Mouse (Mus musculus) erythroblast, embryonic 14.5 days (primary cell): ENCODE measurements around the gene Nfib.

Experiments
- GATA1 ChIP-seq: IDR thresholded peaks from 2 replicates; pipeline ENCODE4 v1.6.1; 2012; ENCODE audit warnings: low read length, inconsistent platforms, mixed read lengths
- TAL1 ChIP-seq: IDR thresholded peaks from 3 replicates; pipeline ENCODE4 v1.6.1; 2012; ENCODE audit warnings: low read length, inconsistent platforms, mixed read lengths

DNA sequence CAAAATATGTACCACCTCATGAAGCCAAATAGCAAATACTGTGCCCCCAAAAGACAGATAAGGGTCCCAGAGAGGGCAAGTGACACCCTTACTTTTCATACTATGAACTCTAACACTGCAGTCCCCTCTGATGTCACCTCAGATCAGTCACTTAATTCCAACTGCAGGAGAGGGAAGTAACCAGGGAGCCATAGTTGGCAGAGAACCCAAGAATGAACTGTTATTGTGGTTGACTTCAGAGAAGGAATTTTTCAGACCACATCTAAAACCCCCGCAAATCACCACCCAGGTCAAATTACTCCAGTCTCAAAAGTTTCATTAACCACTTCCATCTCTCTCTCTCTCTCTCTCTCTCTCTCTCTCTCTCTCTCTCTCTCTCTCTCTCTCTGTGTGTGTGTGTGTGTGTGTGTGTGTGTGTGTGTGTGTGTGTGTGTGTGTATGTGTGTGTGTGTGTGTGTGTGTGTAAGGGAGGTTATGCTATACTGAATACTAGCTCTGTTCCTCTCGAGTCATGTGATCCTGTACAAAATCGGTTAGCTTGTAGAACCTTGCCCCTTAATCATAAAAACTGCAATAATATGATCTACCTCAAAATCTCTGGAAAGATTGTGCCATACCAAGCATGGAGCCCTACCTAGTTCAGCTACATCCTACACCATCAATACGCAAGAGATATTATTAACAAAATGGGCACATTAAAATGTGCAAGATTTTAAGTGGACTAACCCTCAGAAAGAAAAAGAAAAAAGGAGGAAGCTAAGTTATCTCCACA lies 319.1 kb downstream of the Nfib start:
- TF ChIP-seq GATA1 (no peak), TAL1 (no peak)
